Mouse (Mus musculus) ovary, adult 18-20 months (tissue): ENCODE results near the gene Rrp12.
A peak's percentile ranks its signal among the peaks of the same experiment; 100 is the strongest.

Source experiments
- DNase-seq: peaks from one replicate; pipeline ENCODE4 v3.0.0; 2022; ENCODE audit warnings: low spot score, mixed read lengths

Rrp12 gene

DNA sequence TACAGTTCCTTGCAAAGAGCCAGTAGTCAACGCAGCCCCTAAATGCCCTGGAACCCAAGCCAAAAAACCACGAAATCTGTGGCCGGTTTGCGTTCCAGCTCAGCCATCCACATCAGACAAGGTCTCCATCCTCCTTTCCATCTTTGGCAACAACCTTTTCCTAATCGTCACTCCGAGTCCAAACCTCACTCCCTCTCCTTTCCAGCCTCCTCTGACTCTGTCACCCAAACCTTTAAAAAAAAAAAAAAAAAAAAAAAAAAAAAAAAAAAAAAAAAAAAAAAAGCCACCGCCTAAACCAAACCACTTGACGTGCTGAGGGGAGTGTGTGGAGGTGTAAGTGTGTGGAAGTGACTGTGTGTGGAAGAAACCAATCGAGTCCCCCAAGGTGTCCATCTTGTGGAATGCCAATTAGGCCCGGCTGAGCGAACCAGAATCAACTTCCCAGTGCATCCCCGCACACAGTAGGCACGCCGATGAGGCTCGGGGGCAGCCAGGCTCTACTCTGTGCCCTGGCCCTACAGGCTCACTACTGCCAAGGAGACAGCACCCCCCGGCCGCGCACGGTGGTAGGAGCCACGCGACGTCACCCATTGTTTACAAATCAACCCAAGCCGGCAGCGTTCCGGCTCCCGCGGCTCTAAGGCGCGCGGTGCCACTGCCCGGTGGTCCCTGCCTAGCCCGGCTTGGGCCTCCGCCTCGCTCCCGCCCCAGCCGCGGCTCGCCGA is 66.4 kb downstream of the Rrp12 start, which contains the start of gene Frat1:
Frat1 (plus strand) TSS at position 590 of the 725 bp plus-strand sequence.
- peak; percentile 74 for DNase-seq

- DNase-seq: no peak
Observed at GRCm38 (mm10) chr19:41828941-41829340, 67.0 kb downstream of the Rrp12 start.

GRCm38 (mm10) chr19:41826529-41826928 is 69.4 kb downstream of the Rrp12 start:
- no peak for DNase-seq

DNA sequence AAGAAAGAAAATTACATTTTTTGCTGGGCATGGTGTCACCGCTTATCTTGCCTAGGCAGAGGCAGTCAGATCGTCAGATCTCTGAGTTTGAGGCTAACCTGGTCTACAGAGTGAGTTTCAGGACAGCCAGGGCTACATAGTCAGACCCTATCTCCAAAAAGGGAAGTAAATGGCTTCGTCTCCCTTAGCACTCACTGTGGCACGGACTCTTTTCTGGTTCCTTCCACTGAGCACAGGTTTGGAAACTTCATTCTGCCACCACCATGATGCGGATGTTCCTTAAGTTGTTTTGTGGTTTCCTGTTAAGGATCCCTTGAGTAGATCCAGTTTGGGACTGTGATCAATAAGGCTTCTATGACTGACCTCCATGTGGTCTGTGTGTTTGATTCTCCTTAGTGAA is 71.0 kb downstream of the Rrp12 start:
- no peak for DNase-seq

- no peak for DNase-seq
Observed at GRCm38 (mm10) chr19:41822589-41822988, 73.4 kb downstream of the Rrp12 start.

- no peak for DNase-seq
Observed at GRCm38 (mm10) chr19:41821436-41821835, 74.5 kb downstream of the Rrp12 start.

- no peak for DNase-seq
Observed at GRCm38 (mm10) chr19:41818749-41819148, 77.2 kb downstream of the Rrp12 start.

DNA sequence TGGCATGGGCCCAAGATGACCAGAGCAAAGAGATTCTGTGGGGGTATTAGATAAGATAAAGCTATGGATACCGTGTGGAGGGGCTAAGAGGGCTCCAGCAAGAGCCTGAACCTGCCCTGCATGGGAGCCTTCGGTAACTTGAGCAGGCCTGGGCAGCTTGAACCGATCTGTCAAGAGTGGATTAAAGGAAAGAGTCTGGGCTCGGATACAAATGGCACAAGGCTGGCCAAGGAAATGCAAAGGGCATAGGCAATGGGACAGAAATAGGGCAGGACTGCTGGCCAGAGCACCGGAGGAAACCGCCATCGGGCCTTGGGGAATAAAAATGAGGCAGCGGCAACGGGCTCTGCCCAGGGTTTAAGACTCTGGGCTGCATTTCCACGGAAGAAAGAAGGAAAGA is 78.6 kb downstream of the Rrp12 start:
- no peak for DNase-seq

GRCm38 (mm10) chr19:41816915-41817314 is 79.1 kb downstream of the Rrp12 start:
- no peak for DNase-seq

- no peak for DNase-seq
Observed at GRCm38 (mm10) chr19:41816410-41816809, 79.6 kb downstream of the Rrp12 start.

- no peak for DNase-seq
Observed at GRCm38 (mm10) chr19:41813374-41813773, 82.6 kb downstream of the Rrp12 start.
